Mouse (Mus musculus) spleen, adult 2 months (tissue): ENCODE results near the gene Ms4a2.

Experiments used
- CTCF ChIP-seq: fragments of 200-500 bp; IDR thresholded peaks from 2 replicates; pipeline ENCODE4 v1.5.1; 2011; ENCODE audit warnings: mild to moderate bottlenecking, inconsistent platforms; ENCODE audit not compliant: insufficient read depth, insufficient read length, insufficient replicate concordance; ENCODE audit errors: extremely low read depth
- POLR2A ChIP-seq: fragments of 200-500 bp; IDR thresholded peaks from 2 replicates; pipeline ENCODE4 v1.6.1; 2011; ENCODE audit warnings: low read depth, low read length, inconsistent platforms

DNA sequence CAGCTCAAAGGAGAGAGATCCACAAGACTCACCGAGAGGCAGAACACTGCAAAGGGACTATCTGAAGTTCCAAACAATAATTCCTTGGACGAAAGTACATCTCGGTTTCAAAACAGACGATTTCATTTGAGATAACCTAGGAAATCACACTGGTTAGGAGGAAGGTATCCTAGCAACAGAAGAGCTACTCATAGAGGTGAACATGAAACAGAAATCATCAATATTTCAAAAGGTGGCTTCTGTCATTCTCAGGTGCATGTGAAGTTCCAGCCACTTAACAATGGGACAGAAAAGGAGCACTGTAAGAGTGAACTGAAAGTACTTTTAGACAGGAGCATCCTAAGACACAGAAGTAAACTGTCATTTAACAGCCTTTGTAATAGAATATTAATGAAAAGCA is 26.0 kb upstream of the Ms4a2 start:
- no peak for TF ChIP-seq CTCF
- no peak for TF ChIP-seq POLR2A
